Mouse (Mus musculus) midbrain, embryonic 10.5 days (tissue): ENCODE measurements around the gene Mvb12a. TPM values are rescaled to one million over a fixed set of nuclear protein-coding genes. Genes with fewer than 3 reads are reported as not detected.

Experiments used
- DNase-seq: peaks from one replicate; pipeline ENCODE4 v3.0.0-alpha.2; 2017; ENCODE audit warnings: low spot score
- H3K27ac ChIP-seq: fragments of 300-500 bp; sonication (generic); replicated peaks from 2 replicates; pipeline ENCODE4 v1.5.1; 2016; ENCODE audit warnings: mild to moderate bottlenecking
- H3K27me3 ChIP-seq: fragments of 300-500 bp; sonication (generic); 2 replicates; pipeline ENCODE4 v1.6.1; 2016; ENCODE audit warnings: low read depth, mild to moderate bottlenecking; ENCODE audit not compliant: poor library complexity, severe bottlenecking
- H3K36me3 ChIP-seq: fragments of 300-500 bp; sonication (generic); 2 replicates; pipeline ENCODE4 v1.6.1; 2016; ENCODE audit warnings: mild to moderate bottlenecking, moderate library complexity
- H3K4me1 ChIP-seq: fragments of 300-500 bp; sonication (generic); 2 replicates; pipeline ENCODE4 v1.6.1; 2016
- H3K4me3 ChIP-seq: fragments of 300-500 bp; sonication (generic); 2 replicates; pipeline ENCODE4 v1.5.1; 2016; ENCODE audit warnings: mild to moderate bottlenecking, moderate library complexity
- H3K9me3 ChIP-seq: fragments of 300-500 bp; sonication (generic); replicated peaks from 2 replicates; pipeline ENCODE4 v1.6.1; 2016; ENCODE audit warnings: mild to moderate bottlenecking
- WGBS: fragments of 180-500 bp; shearing (Covaris S2); methylation state at CpG from one replicate; pipeline ENCODE4 v1.1.7; 2016; 5-methylcytosine and 5-hydroxymethylcytosine counted together
- polyA plus RNA-seq: library from polyadenylated mRNA; unstranded; fragments of >200 nt; fragmentation: Nextera tagmentation; extraction: Ambion mirVana; gene quantifications from 2 replicates; pipeline ENCODE4 v1.2.1, GENCODE M21; 2016

Mvb12a gene
- polyA plus RNA-seq, 1 experiment from 2014 or later: 62.9 TPM

DNA sequence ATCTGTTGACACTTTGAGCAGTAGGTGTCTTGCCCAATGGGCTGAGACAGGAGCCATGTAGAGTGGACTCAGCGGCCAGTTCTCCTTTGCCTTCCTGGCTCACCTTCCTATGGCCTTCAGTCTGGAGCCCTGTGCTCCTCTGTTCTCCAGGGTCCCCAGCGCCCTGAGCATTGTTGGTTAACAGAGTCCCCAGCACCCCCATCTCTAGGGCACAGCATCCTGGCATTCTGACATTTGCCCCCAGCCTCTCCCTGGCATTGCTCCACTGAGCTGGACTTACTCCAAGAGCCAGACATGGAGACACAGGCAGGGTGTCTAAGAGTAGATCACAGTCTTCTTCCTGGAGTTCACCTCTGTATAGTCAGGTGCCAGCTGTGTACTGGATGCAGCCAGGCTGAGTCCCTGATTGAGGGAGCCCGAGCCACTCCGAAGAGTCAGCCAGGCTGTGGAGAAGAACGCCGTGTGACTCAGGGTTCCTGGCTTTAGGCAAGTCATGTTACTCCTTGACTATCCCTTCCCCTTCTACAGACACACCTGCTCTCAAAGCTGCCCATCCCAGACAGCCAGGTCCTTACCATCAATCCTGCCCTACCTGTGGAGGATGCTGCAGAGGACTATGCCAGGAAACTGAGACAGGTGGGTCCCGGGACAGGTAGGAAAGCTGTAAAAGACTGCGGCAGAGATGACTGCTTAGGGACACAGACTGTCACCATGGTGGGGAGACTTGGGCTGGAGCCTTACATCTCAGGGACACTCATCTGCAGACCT is 51.0 kb downstream of the Mvb12a start:
- DNase-seq: no peak
- Histone ChIP-seq H3K4me1 (peaks cover 45% of the 10 kb centered on the region), H3K4me3 (peak overlapping the region; percentile 83; the same call in 1 of the 2 replicates), H3K36me3 (peaks cover 18% of the 10 kb centered on the region), H3K27ac (no peak overlapping the region), H3K27me3 (peaks cover 12% of the 10 kb centered on the region), H3K9me3 (no peaks in the 10 kb centered on the region)
- 91% methylated on average over 8 of the region's 8 CpGs for WGBS

- H3K9me3 ChIP-seq: no peaks in the 10 kb centered on the region
- H3K36me3 ChIP-seq: peaks cover 23% of the 10 kb centered on the region
- H3K4me1 ChIP-seq: peaks cover 45% of the 10 kb centered on the region
- H3K27ac ChIP-seq: no peak overlapping the region
- DNase-seq: no peak
- H3K27me3 ChIP-seq: peaks cover 17% of the 10 kb centered on the region
- H3K4me3 ChIP-seq: 0 out of 2 replicates have a peak overlapping the region, but pooled peaks have one; percentile 1
- 94% methylated on average over 4 of the region's 4 CpGs for WGBS
These were observed 51.6 kb downstream of the Mvb12a start for GRCm38 (mm10) chr8:71594324-71594722.

- 0 out of 2 replicates have a peak overlapping the region, but pooled peaks have one; percentile 9 for H3K27ac ChIP-seq
- H3K4me3 ChIP-seq: peak overlapping the region; percentile 18; the same call in 1 of the 2 replicates
- peaks cover 43% of the 10 kb centered on the region for H3K4me1 ChIP-seq
- 7% methylated on average over 27 of the region's 27 CpGs for WGBS
- peaks cover 33% of the 10 kb centered on the region for H3K36me3 ChIP-seq
- DNase-seq: peak; percentile 87
- peaks cover 23% of the 10 kb centered on the region for H3K27me3 ChIP-seq
- no peaks in the 10 kb centered on the region for H3K9me3 ChIP-seq
These were observed 53.1 kb downstream of the Mvb12a start for GRCm38 (mm10) chr8:71595862-71596261.

- Histone ChIP-seq H3K4me1 (peaks cover 38% of the 10 kb centered on the region), H3K36me3 (peaks cover 33% of the 10 kb centered on the region), H3K9me3 (no peaks in the 10 kb centered on the region), H3K4me3 (0 out of 2 replicates have a peak overlapping the region, but pooled peaks have one; percentile 9), H3K27me3 (peaks cover 26% of the 10 kb centered on the region), H3K27ac (0 out of 2 replicates have a peak overlapping the region, but pooled peaks have one; percentile 9)
- no peak for DNase-seq
- 62% methylated on average over 6 of the region's 6 CpGs for WGBS
These were observed 53.7 kb downstream of the Mvb12a start for GRCm38 (mm10) chr8:71596384-71596783.

DNA sequence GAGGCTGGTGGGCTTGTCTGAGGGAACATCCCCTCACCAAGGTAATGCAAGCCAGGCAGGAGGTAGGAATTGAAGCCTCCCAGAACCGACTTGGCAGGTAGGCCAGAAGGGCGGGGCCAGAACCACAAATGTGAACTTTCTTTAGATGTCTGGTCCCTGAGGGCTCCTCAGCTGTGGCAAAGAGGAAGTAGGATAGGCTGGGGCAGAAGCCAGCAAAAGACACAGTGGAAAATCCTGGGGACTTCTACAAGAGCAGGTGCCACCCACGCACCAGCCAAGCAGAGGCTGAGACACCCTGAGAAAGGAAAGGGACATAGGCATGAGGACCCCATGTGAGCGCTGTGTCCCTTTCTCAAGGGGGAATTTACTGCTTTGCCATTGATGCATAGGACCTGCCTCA is 54.1 kb downstream of the Mvb12a start:
- Histone ChIP-seq H3K27ac (no peak overlapping the region), H3K4me1 (peaks cover 36% of the 10 kb centered on the region), H3K9me3 (no peaks in the 10 kb centered on the region), H3K4me3 (no peak overlapping the region), H3K36me3 (peaks cover 33% of the 10 kb centered on the region), H3K27me3 (peaks cover 30% of the 10 kb centered on the region)
- 87% methylated on average over 4 of the region's 4 CpGs for WGBS
- DNase-seq: no peak

GRCm38 (mm10) chr8:71597451-71597850 is 54.7 kb downstream of the Mvb12a start, which contains the start of gene Fam129c:
Gene Fam129c, plus strand, starts transcription at chr8:71597648.
- Histone ChIP-seq H3K27ac (no peak within 1 kb of the TSS), H3K36me3 (peaks cover 33% of the 10 kb centered on the region), H3K9me3 (no peaks in the 10 kb centered on the region), H3K4me3 (no peak within 1 kb of the TSS), H3K27me3 (peaks cover 37% of the 10 kb centered on the region), H3K4me1 (peaks cover 40% of the 10 kb centered on the region)
- 92% methylated on average over 3 of the region's 3 CpGs for WGBS
- no peak for DNase-seq

Other genes with a start within 250 kb of the Mvb12a start
- gene Use1, start 176.1 kb upstream of the Mvb12a start, polyA plus RNA-seq: 68.5 and 74.3 TPM in 2 replicates
- 4.9 and 6.1 TPM in 2 replicates for gene Ocel1, start 171.6 kb upstream of the Mvb12a start, polyA plus RNA-seq
- 74.7 and 110 TPM in 2 replicates for gene Nr2f6, start 161.0 kb upstream of the Mvb12a start, polyA plus RNA-seq
- 5.0 and 6.3 TPM in 2 replicates for gene Ushbp1, start 147.1 kb upstream of the Mvb12a start, polyA plus RNA-seq
- 112 TPM in 2 replicates for gene Babam1, start 146.1 kb upstream of the Mvb12a start, polyA plus RNA-seq
- gene Ankle1, start 136.9 kb upstream of the Mvb12a start, polyA plus RNA-seq: 49.6 and 51.6 TPM in 2 replicates
- 75.0 and 78.3 TPM in 2 replicates for gene Abhd8, start 79.3 kb upstream of the Mvb12a start, polyA plus RNA-seq
- gene Mrpl34, start 78.0 kb upstream of the Mvb12a start, polyA plus RNA-seq: 230 and 238 TPM in 2 replicates
- 131 and 141 TPM in 2 replicates for gene Dda1, start 73.7 kb upstream of the Mvb12a start, polyA plus RNA-seq
- gene Ano8, start 57.0 kb upstream of the Mvb12a start, polyA plus RNA-seq: 3.0 and 3.4 TPM in 2 replicates
- gene Gtpbp3, start 54.8 kb upstream of the Mvb12a start, polyA plus RNA-seq: 20.0 and 21.8 TPM in 2 replicates
- 39.4 and 45.2 TPM in 2 replicates for gene Plvap, start 31.2 kb upstream of the Mvb12a start, polyA plus RNA-seq
- 0.14 and 0.28 TPM in 2 replicates for gene Ccdc194, start 17.2 kb upstream of the Mvb12a start, polyA plus RNA-seq
- 8.6 and 9.3 TPM in 2 replicates for gene Bst2, start 5.5 kb upstream of the Mvb12a start, polyA plus RNA-seq
- 0.14 TPM in 2 replicates for gene Tmem221, start 15.9 kb downstream of the Mvb12a start, polyA plus RNA-seq
- gene Nxnl1, start 23.7 kb downstream of the Mvb12a start, polyA plus RNA-seq: not detected in 2 replicates
- gene Slc27a1, start 26.0 kb downstream of the Mvb12a start, polyA plus RNA-seq: 21.5 and 27.0 TPM in 2 replicates
- gene Pgls, start 49.3 kb downstream of the Mvb12a start, polyA plus RNA-seq: 248 and 261 TPM in 2 replicates
- gene Fam129c, start 54.7 kb downstream of the Mvb12a start, polyA plus RNA-seq: 4.5 and 5.4 TPM in 2 replicates
- 51.2 and 52.8 TPM in 2 replicates for gene Colgalt1, start 68.1 kb downstream of the Mvb12a start, polyA plus RNA-seq
- 4.6 and 8.1 TPM in 2 replicates for gene Unc13a, start 128.8 kb downstream of the Mvb12a start, polyA plus RNA-seq
- 2.8 and 3.7 TPM in 2 replicates for gene Jak3, start 133.4 kb downstream of the Mvb12a start, polyA plus RNA-seq
- 0.30 and 0.37 TPM in 2 replicates for gene Insl3, start 146.3 kb downstream of the Mvb12a start, polyA plus RNA-seq
- 0.67 and 0.89 TPM in 2 replicates for gene B3gnt3, start 158.9 kb downstream of the Mvb12a start, polyA plus RNA-seq
- 17.7 and 25.4 TPM in 2 replicates for gene Fcho1, start 182.8 kb downstream of the Mvb12a start, polyA plus RNA-seq